ENCODE assay signal across 8 mouse cellular contexts in genomic region chr7:12966104-12966845, GRCm38 (mm10). TPM values are rescaled to one million over a fixed set of nuclear protein-coding genes. Genes with fewer than 3 reads are reported as not detected.
DNase-seq lines count a peak whose midpoint lies in the region; ATAC-seq lines count a peak whose summit lies in the region.

No protein-coding gene starts in this region.

- H3K9me3 ChIP-seq in embryonic facial prominence, embryonic 10.5 days = no peaks in the 10 kb centered on the region
- no peaks in the 10 kb centered on the region for H3K9me3 ChIP-seq in heart, embryonic 13.5 days
- no peaks in the 10 kb centered on the region for H3K9me3 ChIP-seq in kidney, embryonic 16.5 days (ENCODE audit: low read length)
- H3K9me3 ChIP-seq in lung, embryonic 15.5 days = no peaks in the 10 kb centered on the region

- H3K4me2 ChIP-seq in heart, embryonic 13.5 days = peak overlapping the region; percentile 94
- H3K4me2 ChIP-seq in kidney, embryonic 16.5 days (replicated peaks; ENCODE audit: low read depth, low read length) = peak overlapping the region; percentile 88
- H3K4me2 ChIP-seq in lung, embryonic 15.5 days = peak overlapping the region; percentile 93

- peak; percentile 70 for ATAC-seq in heart, embryonic 13.5 days (ENCODE audit: extremely low read depth, insufficient number of reproducible peaks, low FRiP score, low TSS enrichment)
- ATAC-seq in kidney, embryonic 16.5 days (ENCODE audit: low FRiP score, low TSS enrichment) = peak; percentile 65
- peak; percentile 66 for ATAC-seq in lung, embryonic 15.5 days (ENCODE audit: borderline replicate concordance, extremely low read depth, low FRiP score, low TSS enrichment)

- DNase-seq in CD8-positive naive resting alpha-beta T cell, adult 2 months (ENCODE audit: low read depth in 2 of 2, low spot score in 2 of 2) = peak; percentile 15 to 30
- DNase-seq in adrenal gland, adult 2 months = peak; percentile 83
- DNase-seq in embryonic facial prominence, embryonic 10.5 days (ENCODE audit: low spot score) = peak; percentile 75
- DNase-seq in ovary, postnatal 14 days (ENCODE audit: low spot score) = peak; percentile 25
- DNase-seq in urinary bladder, postnatal 14 days (ENCODE audit: low spot score) = peak; percentile 72

- H3K27ac ChIP-seq in embryonic facial prominence, embryonic 10.5 days (replicated peaks) = peak overlapping the region; percentile 93
- peak overlapping the region; percentile 91 for H3K27ac ChIP-seq in heart, embryonic 13.5 days (replicated peaks)
- H3K27ac ChIP-seq in kidney, embryonic 16.5 days (ENCODE audit: low read length) = peak overlapping the region; percentile 88
- peak overlapping the region; percentile 94 for H3K27ac ChIP-seq in lung, embryonic 15.5 days

- peak overlapping the region; percentile 98 for H3K9ac ChIP-seq in heart, embryonic 13.5 days
- peak overlapping the region; percentile 95 for H3K9ac ChIP-seq in kidney, embryonic 16.5 days (replicated peaks; ENCODE audit: low read length)
- peak overlapping the region; percentile 94 for H3K9ac ChIP-seq in lung, embryonic 15.5 days

- H3K27me3 ChIP-seq in embryonic facial prominence, embryonic 10.5 days (replicated peaks; ENCODE audit: low read depth, poor library complexity, severe bottlenecking) = no peaks in the 10 kb centered on the region
- no peaks in the 10 kb centered on the region for H3K27me3 ChIP-seq in heart, embryonic 13.5 days (replicated peaks)
- no peaks in the 10 kb centered on the region for H3K27me3 ChIP-seq in kidney, embryonic 16.5 days (ENCODE audit: insufficient read depth, low read length)
- no peaks in the 10 kb centered on the region for H3K27me3 ChIP-seq in lung, embryonic 15.5 days

- 1% methylated on average over 29 of the region's 29 CpGs for WGBS in embryonic facial prominence, embryonic 10.5 days
- under 1% methylated on average over 29 of the region's 29 CpGs for WGBS in heart, embryonic 13.5 days
- under 1% methylated on average over 29 of the region's 29 CpGs for WGBS in kidney, embryonic 16.5 days
- 1% methylated on average over 29 of the region's 29 CpGs for WGBS in lung, embryonic 15.5 days

- peaks cover 22% of the 10 kb centered on the region for H3K4me1 ChIP-seq in embryonic facial prominence, embryonic 10.5 days
- peaks cover 19% of the 10 kb centered on the region for H3K4me1 ChIP-seq in heart, embryonic 13.5 days
- H3K4me1 ChIP-seq in kidney, embryonic 16.5 days (ENCODE audit: insufficient read depth, low read length) = peaks cover 15% of the 10 kb centered on the region
- peaks cover 27% of the 10 kb centered on the region for H3K4me1 ChIP-seq in lung, embryonic 15.5 days

- peak overlapping the region; percentile 95 for H3K4me3 ChIP-seq in embryonic facial prominence, embryonic 10.5 days
- peak overlapping the region; percentile 94 for H3K4me3 ChIP-seq in heart, embryonic 13.5 days
- H3K4me3 ChIP-seq in kidney, embryonic 16.5 days (ENCODE audit: low read length) = peak overlapping the region; percentile 92
- peak overlapping the region; percentile 91 for H3K4me3 ChIP-seq in lung, embryonic 15.5 days

- peaks cover 28% of the 10 kb centered on the region for H3K36me3 ChIP-seq in embryonic facial prominence, embryonic 10.5 days (replicated peaks)
- peaks cover 29% of the 10 kb centered on the region for H3K36me3 ChIP-seq in heart, embryonic 13.5 days
- H3K36me3 ChIP-seq in kidney, embryonic 16.5 days (ENCODE audit: insufficient read depth, low read length) = peaks cover 22% of the 10 kb centered on the region
- peaks cover 28% of the 10 kb centered on the region for H3K36me3 ChIP-seq in lung, embryonic 15.5 days

RNA-seq across cellular contexts. Expression of gene Zfp324, which starts 0.6 kb away (rescaled TPM):
- 10 to 100 TPM; 10.0 to 11.1 TPM for total RNA-seq in adrenal gland, adult 2 months (2021)
- polyA plus RNA-seq in adrenal gland, adult 2 months (2012; rRNA removed) = 9.4 and 9.7 TPM in 2 replicates
- 11.8 and 12.5 TPM in 2 replicates for polyA plus RNA-seq in embryonic facial prominence, embryonic 10.5 days (2016; fragmentation: Nextera tagmentation; extraction: Ambion mirVana)
- 5.9 and 6.0 TPM in 2 replicates for polyA plus RNA-seq in heart, embryonic 13.5 days (2015; fragmentation: Nextera tagmentation; extraction: Ambion mirVana)
- 10.4 and 12.1 TPM in 2 replicates for polyA plus RNA-seq in kidney, embryonic 16.5 days (2015; fragmentation: Nextera tagmentation; extraction: Ambion mirVana)
- 10.9 and 11.0 TPM in 2 replicates for polyA plus RNA-seq in lung, embryonic 15.5 days (2015; fragmentation: Nextera tagmentation; extraction: Ambion mirVana)

RNA-seq across cellular contexts. Expression of gene Zfp446, which starts 11.4 kb away (rescaled TPM):
- 1 to 10 TPM; 5.2 to 7.0 TPM for total RNA-seq in adrenal gland, adult 2 months (2021)
- 6.8 and 8.1 TPM in 2 replicates for polyA plus RNA-seq in adrenal gland, adult 2 months (2012; rRNA removed)
- 15.1 and 15.7 TPM in 2 replicates for polyA plus RNA-seq in embryonic facial prominence, embryonic 10.5 days (2016; fragmentation: Nextera tagmentation; extraction: Ambion mirVana)
- polyA plus RNA-seq in heart, embryonic 13.5 days (2015; fragmentation: Nextera tagmentation; extraction: Ambion mirVana) = 5.4 and 6.1 TPM in 2 replicates
- 12.4 and 14.4 TPM in 2 replicates for polyA plus RNA-seq in kidney, embryonic 16.5 days (2015; fragmentation: Nextera tagmentation; extraction: Ambion mirVana)
- polyA plus RNA-seq in lung, embryonic 15.5 days (2015; fragmentation: Nextera tagmentation; extraction: Ambion mirVana) = 9.7 and 10.5 TPM in 2 replicates

RNA-seq across cellular contexts. Expression of gene Slc27a5, which starts 31.7 kb away (rescaled TPM):
- total RNA-seq in adrenal gland, adult 2 months (2021) = 1 to 10 TPM in 1 of 2 experiments, not detected in 1; 1.5 TPM
- 0.38 TPM in 1 of 2 replicates, not detected in the other for polyA plus RNA-seq in adrenal gland, adult 2 months (2012; rRNA removed)
- not detected in 2 replicates for polyA plus RNA-seq in embryonic facial prominence, embryonic 10.5 days (2016; fragmentation: Nextera tagmentation; extraction: Ambion mirVana)
- polyA plus RNA-seq in heart, embryonic 13.5 days (2015; fragmentation: Nextera tagmentation; extraction: Ambion mirVana) = 0.11 and 0.14 TPM in 2 replicates
- polyA plus RNA-seq in kidney, embryonic 16.5 days (2015; fragmentation: Nextera tagmentation; extraction: Ambion mirVana) = 0.11 and 0.40 TPM in 2 replicates
- polyA plus RNA-seq in lung, embryonic 15.5 days (2015; fragmentation: Nextera tagmentation; extraction: Ambion mirVana) = 0.09 TPM in 1 of 2 replicates, not detected in the other

RNA-seq across cellular contexts. Expression of gene Trim28, which starts 32.6 kb away (rescaled TPM):
- total RNA-seq in adrenal gland, adult 2 months (2021) = 100 to 1,000 TPM; 212 to 228 TPM
- polyA plus RNA-seq in adrenal gland, adult 2 months (2012; rRNA removed) = 173 and 261 TPM in 2 replicates
- 452 and 468 TPM in 2 replicates for polyA plus RNA-seq in embryonic facial prominence, embryonic 10.5 days (2016; fragmentation: Nextera tagmentation; extraction: Ambion mirVana)
- 155 and 165 TPM in 2 replicates for polyA plus RNA-seq in heart, embryonic 13.5 days (2015; fragmentation: Nextera tagmentation; extraction: Ambion mirVana)
- 245 TPM in 2 replicates for polyA plus RNA-seq in kidney, embryonic 16.5 days (2015; fragmentation: Nextera tagmentation; extraction: Ambion mirVana)
- 294 and 302 TPM in 2 replicates for polyA plus RNA-seq in lung, embryonic 15.5 days (2015; fragmentation: Nextera tagmentation; extraction: Ambion mirVana)

RNA-seq across cellular contexts. Expression of gene Rnf225, which starts 39.1 kb away (rescaled TPM):
- under 1 TPM; 0.12 to 0.28 TPM for total RNA-seq in adrenal gland, adult 2 months (2021)
- 0.27 and 0.39 TPM in 2 replicates for polyA plus RNA-seq in adrenal gland, adult 2 months (2012; rRNA removed)
- 0.67 and 1.0 TPM in 2 replicates for polyA plus RNA-seq in embryonic facial prominence, embryonic 10.5 days (2016; fragmentation: Nextera tagmentation; extraction: Ambion mirVana)
- polyA plus RNA-seq in heart, embryonic 13.5 days (2015; fragmentation: Nextera tagmentation; extraction: Ambion mirVana) = 0.63 and 0.70 TPM in 2 replicates
- 0.46 and 0.60 TPM in 2 replicates for polyA plus RNA-seq in kidney, embryonic 16.5 days (2015; fragmentation: Nextera tagmentation; extraction: Ambion mirVana)
- 0.98 and 1.3 TPM in 2 replicates for polyA plus RNA-seq in lung, embryonic 15.5 days (2015; fragmentation: Nextera tagmentation; extraction: Ambion mirVana)

Comparison
In these comparisons a context has a peak if more than half of its experiments do, and no peak if none do; other contexts are left out.
1. Peak in every context shown above with its lines: DNase-seq, ATAC-seq, H3K4me3 ChIP-seq and H3K27ac ChIP-seq.
2. DNase-seq: peak in every context shown above with its lines; median percentile 83 in adrenal gland, adult 2 months; 75 in embryonic facial prominence, embryonic 10.5 days; 72 in urinary bladder, postnatal 14 days; 25 in ovary, postnatal 14 days; 22 in CD8-positive naive resting alpha-beta T cell, adult 2 months.